Comparison of ENCODE assay signal across 13 mouse cellular contexts in the genomic region with DNA sequence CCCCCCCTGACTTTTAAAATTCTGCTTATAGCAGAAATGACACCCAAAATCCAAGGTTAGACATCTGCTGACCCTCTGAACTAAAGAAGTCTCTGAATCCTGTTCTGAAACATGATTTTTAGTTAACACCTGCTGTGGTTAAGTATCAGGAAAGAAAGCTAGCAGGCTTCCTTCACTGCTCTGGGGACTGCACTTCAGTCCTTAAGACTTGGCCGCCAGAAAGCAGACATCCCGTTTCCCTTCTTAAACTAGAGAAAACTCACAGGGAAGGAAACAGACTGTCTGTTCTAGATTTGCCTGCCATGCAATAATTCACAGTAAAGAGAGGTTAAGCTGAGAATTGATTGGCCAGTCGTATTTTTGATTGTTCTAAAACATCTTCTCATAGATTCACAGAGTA. TPM values are rescaled to one million over a fixed set of nuclear protein-coding genes. Genes with fewer than 3 reads are reported as not detected.
"Had no signal": no experiment of that assay in that cellular context is flagged by ENCODE, and none has a peak within 500 bp of the region (broad histone marks: within the 10 kb centered on the region; RNA-seq: fewer than 3 reads in every experiment).

No protein-coding gene starts in this region.

- H3K36me3 ChIP-seq: neural tube, embryonic 13.5 days; neural tube, embryonic 15.5 days had no signal

- H3K27ac ChIP-seq: neural tube, embryonic 13.5 days; neural tube, embryonic 15.5 days; stomach, embryonic 15.5 days; stomach, postnatal 0 days had no signal

- H3K27me3 ChIP-seq: neural tube, embryonic 13.5 days; neural tube, embryonic 15.5 days; stomach, embryonic 15.5 days had no signal

- H3K4me1 ChIP-seq: neural tube, embryonic 13.5 days; neural tube, embryonic 15.5 days; stomach, embryonic 15.5 days had no signal

- H3K9me3 ChIP-seq: neural tube, embryonic 13.5 days; neural tube, embryonic 15.5 days; stomach, embryonic 15.5 days had no signal

- H3K4me3 ChIP-seq: neural tube, embryonic 13.5 days; neural tube, embryonic 15.5 days; stomach, embryonic 15.5 days had no signal

- H3K9ac ChIP-seq: neural tube, embryonic 13.5 days; neural tube, embryonic 15.5 days; stomach, embryonic 15.5 days had no signal

- H3K4me2 ChIP-seq: neural tube, embryonic 13.5 days; neural tube, embryonic 15.5 days; stomach, embryonic 15.5 days had no signal

RNA-seq across cellular contexts. Expression of a gene that starts 26.1 kb away (rescaled TPM):
- polyA plus RNA-seq: neural tube, embryonic 13.5 days; neural tube, embryonic 14.5 days; neural tube, embryonic 15.5 days; small intestine, adult 2 months; spleen, adult 2 months; stomach, embryonic 14.5 days; stomach, embryonic 15.5 days; stomach, embryonic 16.5 days; stomach, postnatal 0 days; testis, adult 2 months; thymus, adult 2 months; thymus, postnatal 0 days; urinary bladder, adult 2 months had no signal
